In the genomic region with DNA sequence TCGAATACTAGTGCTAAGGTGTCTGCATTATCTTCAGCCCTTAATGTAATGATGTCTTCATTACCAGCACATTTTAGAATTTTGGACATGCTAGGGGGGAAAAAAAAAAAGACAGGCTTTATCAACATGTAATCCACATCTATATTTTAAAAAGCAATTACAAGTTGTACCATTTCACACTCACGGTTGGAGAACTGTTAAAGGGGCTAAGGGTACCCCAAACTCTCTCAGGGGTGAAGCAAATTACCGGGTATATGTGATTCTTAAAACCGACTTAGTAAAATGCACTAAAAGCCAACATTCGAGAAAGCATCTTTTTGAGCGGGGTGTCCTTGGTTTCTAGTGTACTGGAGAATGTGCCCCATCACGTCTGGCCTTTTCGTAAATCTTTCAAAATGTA, we compare ENCODE assay signal across 7 mouse cellular contexts. TPM values are rescaled to one million over a fixed set of nuclear protein-coding genes. Genes with fewer than 3 reads are reported as not detected.
DNase-seq lines count a peak whose midpoint lies in the region; ATAC-seq and TF ChIP-seq lines count a peak whose summit lies in the region.

No protein-coding gene starts in this region.

- H3K9me3 ChIP-seq in embryonic facial prominence, embryonic 15.5 days (replicated peaks), result no peaks in the 10 kb centered on the region
- no peaks in the 10 kb centered on the region for H3K9me3 ChIP-seq in limb, embryonic 10.5 days (replicated peaks)
- H3K9me3 ChIP-seq in neural tube, embryonic 14.5 days (ENCODE audit: control insufficient read depth, low read length), result no peaks in the 10 kb centered on the region

- WGBS in lung, adult 2 months, result 2% methylated on average over 8 of the region's 8 CpGs
- WGBS in embryonic facial prominence, embryonic 15.5 days, result 11% methylated on average over 8 of the region's 8 CpGs
- WGBS in limb, embryonic 10.5 days, result 10% methylated on average over 8 of the region's 8 CpGs
- 11% methylated on average over 8 of the region's 8 CpGs for WGBS in neural tube, embryonic 14.5 days

- no peak for ATAC-seq in embryonic facial prominence, embryonic 15.5 days (ENCODE audit: insufficient number of reproducible peaks, low FRiP score, low TSS enrichment, low read depth)
- no peak for ATAC-seq in neural tube, embryonic 14.5 days (ENCODE audit: low read depth)

- H3K36me3 ChIP-seq in embryonic facial prominence, embryonic 15.5 days, result peaks cover 23% of the 10 kb centered on the region
- peaks cover 38% of the 10 kb centered on the region for H3K36me3 ChIP-seq in limb, embryonic 10.5 days
- H3K36me3 ChIP-seq in neural tube, embryonic 14.5 days (ENCODE audit: control insufficient read depth, insufficient read depth, low read length), result 0 out of 2 replicates have a peak, but pooled peaks cover 2% of the 10 kb centered on the region

- no peak for TF ChIP-seq CTCF in lung, adult 2 months (IDR thresholded peaks at IDR 0.05; ENCODE audit: insufficient read depth, low read length)

- H3K27ac ChIP-seq in embryonic facial prominence, embryonic 15.5 days (replicated peaks), result peak overlapping the region; percentile 93; the same call in 1 of the 2 replicates
- peak overlapping the region; percentile 91 for H3K27ac ChIP-seq in limb, embryonic 10.5 days
- no peak overlapping the region for H3K27ac ChIP-seq in neural tube, embryonic 14.5 days (ENCODE audit: low read depth, low read length)

- peaks cover 9% of the 10 kb centered on the region for H3K4me1 ChIP-seq in lung, adult 2 months (ENCODE audit: control insufficient read depth, insufficient read depth, low read length)
- peaks cover 19% of the 10 kb centered on the region for H3K4me1 ChIP-seq in embryonic facial prominence, embryonic 15.5 days
- H3K4me1 ChIP-seq in limb, embryonic 10.5 days, result peaks cover 33% of the 10 kb centered on the region
- H3K4me1 ChIP-seq in neural tube, embryonic 14.5 days (ENCODE audit: control insufficient read depth, insufficient read depth, low read length), result peaks cover 11% of the 10 kb centered on the region

- H3K9ac ChIP-seq in embryonic facial prominence, embryonic 15.5 days, result peak overlapping the region; percentile 48
- H3K9ac ChIP-seq in neural tube, embryonic 14.5 days (replicated peaks; ENCODE audit: low read depth, low read length), result peak overlapping the region; percentile 42; the same call in 1 of the 2 replicates

- DNase-seq in lung, adult 2 months, result no peak
- no peak for DNase-seq in lung, postnatal 10 days
- DNase-seq in limb, embryonic 10.5 days (ENCODE audit: low spot score), result no peak
- no peak for DNase-seq in spleen, postnatal 36 days (ENCODE audit: low spot score in 2 of 2)
- no peak for DNase-seq in layer of hippocampus, postnatal 10 days (ENCODE audit: low spot score in 2 of 2)

- peak overlapping the region; percentile 70 for H3K4me2 ChIP-seq in embryonic facial prominence, embryonic 15.5 days (replicated peaks)
- H3K4me2 ChIP-seq in neural tube, embryonic 14.5 days (ENCODE audit: low read depth, low read length), result peak overlapping the region; percentile 69

- H3K27me3 ChIP-seq in embryonic facial prominence, embryonic 15.5 days, result no peaks in the 10 kb centered on the region
- H3K27me3 ChIP-seq in limb, embryonic 10.5 days (ENCODE audit: low read depth, poor library complexity, severe bottlenecking), result no peaks in the 10 kb centered on the region
- no peaks in the 10 kb centered on the region for H3K27me3 ChIP-seq in neural tube, embryonic 14.5 days (ENCODE audit: control insufficient read depth, insufficient read depth, low read length)

- H3K4me3 ChIP-seq in lung, adult 2 months (replicated peaks; ENCODE audit: extremely low read depth, low read depth, low read length), result peak overlapping the region; percentile 71
- H3K4me3 ChIP-seq in embryonic facial prominence, embryonic 15.5 days (replicated peaks), result peak overlapping the region; percentile 68
- H3K4me3 ChIP-seq in limb, embryonic 10.5 days, result peak overlapping the region; percentile 65
- peak overlapping the region; percentile 40 for H3K4me3 ChIP-seq in neural tube, embryonic 14.5 days (ENCODE audit: low read depth, low read length)

- TF ChIP-seq POLR2A in lung, adult 2 months (IDR thresholded peaks at IDR 0.05; ENCODE audit: borderline replicate concordance, extremely low read depth, low read depth, low read length), result no peak

RNA-seq across cellular contexts. Expression of a gene that starts 1.2 kb away (rescaled TPM):
- 52.7 and 59.2 TPM in 2 replicates for polyA plus RNA-seq in lung, adult 2 months (2012; rRNA removed)
- 197 and 209 TPM in 2 replicates for polyA plus RNA-seq in embryonic facial prominence, embryonic 15.5 days (2015; fragmentation: Nextera tagmentation; extraction: Ambion mirVana)
- 401 and 431 TPM in 2 replicates for polyA plus RNA-seq in limb, embryonic 10.5 days (2016; fragmentation: Nextera tagmentation; extraction: Ambion mirVana)
- polyA plus RNA-seq in neural tube, embryonic 14.5 days (2014; fragmentation: Nextera tagmentation; extraction: Ambion mirVana), result 101 and 102 TPM in 2 replicates
- 10 to 100 TPM; 55.0 to 59.2 TPM for total RNA-seq in layer of hippocampus, postnatal 10 days (2021)

RNA-seq across cellular contexts. Expression of a gene that starts 4.3 kb away (rescaled TPM):
- 67.0 and 86.8 TPM in 2 replicates for polyA plus RNA-seq in lung, adult 2 months (2012; rRNA removed)
- polyA plus RNA-seq in embryonic facial prominence, embryonic 15.5 days (2015; fragmentation: Nextera tagmentation; extraction: Ambion mirVana), result 52.8 and 53.8 TPM in 2 replicates
- polyA plus RNA-seq in limb, embryonic 10.5 days (2016; fragmentation: Nextera tagmentation; extraction: Ambion mirVana), result 38.7 and 45.0 TPM in 2 replicates
- polyA plus RNA-seq in neural tube, embryonic 14.5 days (2014; fragmentation: Nextera tagmentation; extraction: Ambion mirVana), result 44.8 and 49.8 TPM in 2 replicates
- 10 to 100 TPM; 24.1 to 26.0 TPM for total RNA-seq in layer of hippocampus, postnatal 10 days (2021)

RNA-seq across cellular contexts. Expression of a gene that starts 11.0 kb away (rescaled TPM):
- 67.1 and 76.5 TPM in 2 replicates for polyA plus RNA-seq in lung, adult 2 months (2012; rRNA removed)
- 16.9 and 19.3 TPM in 2 replicates for polyA plus RNA-seq in embryonic facial prominence, embryonic 15.5 days (2015; fragmentation: Nextera tagmentation; extraction: Ambion mirVana)
- polyA plus RNA-seq in limb, embryonic 10.5 days (2016; fragmentation: Nextera tagmentation; extraction: Ambion mirVana), result 25.8 and 26.7 TPM in 2 replicates
- 35.5 and 52.8 TPM in 2 replicates for polyA plus RNA-seq in neural tube, embryonic 14.5 days (2014; fragmentation: Nextera tagmentation; extraction: Ambion mirVana)
- total RNA-seq in layer of hippocampus, postnatal 10 days (2021), result 100 to 1,000 TPM; 165 to 168 TPM
